Mouse (Mus musculus) small intestine, adult 2 months (tissue): ENCODE results near the gene Nsun2. TPM values are rescaled to one million over a fixed set of nuclear protein-coding genes. Genes with fewer than 3 reads are reported as not detected.

Experiments used
- H3K27ac ChIP-seq: fragments of 200-500 bp; 2 replicates; pipeline ENCODE4 v1.5.1; 2012; ENCODE audit warnings: low read depth, low read length, control low read depth, inconsistent platforms; ENCODE audit not compliant: insufficient read depth
- H3K27me3 ChIP-seq: fragments of 200-500 bp; 2 replicates; pipeline ENCODE4 v1.6.1; 2012; ENCODE audit warnings: mild to moderate bottlenecking, moderate library complexity, low read length, inconsistent platforms; ENCODE audit not compliant: control insufficient read depth, insufficient read depth
- H3K36me3 ChIP-seq: fragments of 200-500 bp; 2 replicates; pipeline ENCODE4 v1.6.1; 2012; ENCODE audit warnings: mild to moderate bottlenecking, low read length, control low read depth, inconsistent platforms; ENCODE audit not compliant: control insufficient read depth, insufficient read depth
- H3K4me1 ChIP-seq: fragments of 200-500 bp; 2 replicates; pipeline ENCODE4 v1.6.1; 2012; ENCODE audit warnings: low read length, inconsistent platforms, mixed read lengths; ENCODE audit not compliant: control insufficient read depth, insufficient read depth, insufficient read length
- H3K4me3 ChIP-seq: fragments of 200-500 bp; 2 replicates; pipeline ENCODE4 v1.5.1; 2012; ENCODE audit warnings: low read depth, mild to moderate bottlenecking, control low read depth, inconsistent platforms, low read length, moderate library complexity
- CTCF ChIP-seq: fragments of 200-500 bp; IDR thresholded peaks from 2 replicates; pipeline ENCODE4 v1.5.1; 2012; ENCODE audit warnings: low read depth, mild to moderate bottlenecking, control low read depth, inconsistent platforms, low read length, moderate library complexity, mixed read lengths; ENCODE audit not compliant: insufficient replicate concordance, insufficient read length; ENCODE audit errors: extremely low read depth
- POLR2A ChIP-seq: fragments of 200-500 bp; IDR thresholded peaks from 2 replicates; pipeline ENCODE4 v1.6.1; 2012; ENCODE audit warnings: low read depth, mild to moderate bottlenecking, control low read depth, inconsistent platforms, low read length, moderate library complexity
- WGBS: fragments of 180-500 bp; shearing (Covaris S2); methylation state at CpG from one replicate; pipeline ENCODE4 v1.1.7; 2018; 5-methylcytosine and 5-hydroxymethylcytosine counted together
- polyA plus RNA-seq: library from polyadenylated mRNA; depleted of rRNA; stranded (reverse); fragments of >200 nt; gene quantifications from 2 replicates; pipeline ENCODE4 v1.2.3, GENCODE M21; 2012; rRNA removed

Nsun2 gene
- polyA plus RNA-seq = 21.4 and 26.6 TPM in 2 replicates

DNA sequence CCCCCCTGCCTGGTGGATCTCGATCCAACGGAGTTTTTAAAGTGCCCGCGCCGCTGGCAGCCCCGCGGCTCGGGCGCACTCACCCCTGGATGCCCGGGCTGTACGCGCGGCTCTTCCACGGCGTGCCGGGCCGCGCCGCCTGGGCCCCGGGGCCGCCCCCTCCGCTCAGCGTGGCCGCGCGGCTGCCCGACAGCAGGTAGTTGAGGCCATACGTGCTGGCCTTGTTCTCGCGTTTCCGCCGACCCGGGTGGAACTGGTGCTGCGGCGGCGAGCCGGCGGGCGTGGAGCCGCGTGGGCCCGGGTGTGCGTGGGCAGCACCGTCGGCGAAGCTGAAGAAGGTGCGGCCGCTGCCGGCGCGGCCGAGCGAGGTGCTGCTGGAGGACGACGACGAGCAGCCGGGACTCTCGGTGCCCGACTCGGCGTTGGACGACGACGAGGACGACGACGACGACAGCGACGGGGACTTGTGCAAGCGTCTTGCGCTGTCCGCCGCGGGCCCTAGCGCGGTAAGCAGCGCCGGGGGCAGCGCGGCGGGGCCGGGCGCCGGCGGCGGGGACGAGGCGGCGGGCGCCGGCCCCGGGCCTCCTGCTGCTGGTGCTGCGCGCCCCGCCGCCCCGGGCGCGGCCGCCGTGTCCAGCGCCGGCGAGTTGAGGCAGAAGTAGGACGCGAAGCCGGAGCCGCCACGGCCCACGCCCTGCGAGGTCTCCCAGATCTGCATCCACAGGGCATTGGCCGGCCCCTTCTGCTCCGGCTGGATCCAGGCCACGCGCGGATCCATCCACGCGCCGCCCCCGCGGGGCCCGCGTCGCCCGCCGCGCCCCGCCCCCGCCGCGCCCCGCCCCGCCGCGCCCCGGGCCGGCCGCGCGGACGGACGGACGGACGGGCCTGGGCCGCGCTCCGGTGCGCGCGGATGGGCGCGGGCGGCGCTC is at the start of gene Nsun2:
Nsun2 (plus strand) TSS at position 342 of the 929 bp plus-strand sequence.
- 9% methylated on average over 153 of the region's 155 CpGs for WGBS
- peak within 1 kb of the TSS; percentile 75 for H3K27ac ChIP-seq
- H3K4me3 ChIP-seq = peak within 1 kb of the TSS; percentile 93
- peaks cover 23% of the 10 kb centered on the region; the same call in 1 of the 2 replicates for H3K4me1 ChIP-seq
- H3K36me3 ChIP-seq = no peaks in the 10 kb centered on the region
- TF ChIP-seq CTCF (no peak), POLR2A (no peak)
- no peaks in the 10 kb centered on the region for H3K27me3 ChIP-seq

DNA sequence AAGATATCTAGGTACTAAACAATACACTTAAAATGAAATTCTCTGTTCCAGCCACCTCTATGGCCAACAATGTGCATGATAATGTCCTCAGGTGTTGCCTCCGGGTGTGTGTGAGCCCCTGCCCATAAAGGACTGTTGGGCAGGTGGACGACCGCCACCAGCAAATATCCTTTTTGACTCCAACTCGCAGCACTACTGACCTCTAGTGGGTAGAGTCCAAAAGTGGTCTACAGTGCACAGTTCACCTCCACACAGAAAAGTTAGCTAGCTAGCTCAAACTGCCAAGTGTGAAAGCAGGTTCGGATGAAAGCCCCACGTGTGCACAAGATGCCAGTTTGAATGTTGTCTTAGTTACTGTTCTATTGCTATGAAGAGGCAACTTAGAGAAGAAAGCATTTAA is 48.2 kb upstream of the Nsun2 start:
- peaks cover 23% of the 10 kb centered on the region for H3K27me3 ChIP-seq
- 19% methylated on average over 6 of the region's 6 CpGs for WGBS
- TF ChIP-seq POLR2A = no peak
- peak; percentile 45; the same call in 1 of the 2 replicates for TF ChIP-seq CTCF
- H3K4me1 ChIP-seq = peaks cover 5% of the 10 kb centered on the region; the same call in 1 of the 2 replicates
- H3K4me3 ChIP-seq = no peak overlapping the region
- no peak overlapping the region for H3K27ac ChIP-seq
- no peaks in the 10 kb centered on the region for H3K36me3 ChIP-seq

DNA sequence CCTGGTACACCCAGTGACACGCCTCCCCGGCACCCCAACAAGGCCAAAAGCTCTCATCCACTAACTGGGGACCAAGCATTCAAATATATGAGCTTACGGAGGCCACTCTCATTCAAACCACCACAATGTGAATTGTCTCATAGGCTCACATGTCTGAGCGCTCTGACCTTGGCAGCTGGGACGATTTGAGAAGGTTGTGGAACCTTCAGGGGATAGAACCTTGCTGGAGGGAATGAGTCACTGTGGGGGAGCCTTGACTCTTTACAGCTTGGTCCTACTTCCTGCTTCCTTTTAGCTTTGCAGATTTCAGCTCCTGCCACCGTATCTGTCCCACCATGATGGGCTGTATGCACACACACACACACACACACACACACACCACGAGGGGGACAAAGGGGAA is 47.7 kb upstream of the Nsun2 start:
- TF ChIP-seq POLR2A = no peak
- no peak for TF ChIP-seq CTCF
- no peak overlapping the region for H3K27ac ChIP-seq
- H3K27me3 ChIP-seq = peaks cover 23% of the 10 kb centered on the region
- no peaks in the 10 kb centered on the region for H3K36me3 ChIP-seq
- WGBS = 53% methylated on average over 7 of the region's 7 CpGs
- no peak overlapping the region for H3K4me3 ChIP-seq
- peaks cover 4% of the 10 kb centered on the region; the same call in 1 of the 2 replicates for H3K4me1 ChIP-seq

DNA sequence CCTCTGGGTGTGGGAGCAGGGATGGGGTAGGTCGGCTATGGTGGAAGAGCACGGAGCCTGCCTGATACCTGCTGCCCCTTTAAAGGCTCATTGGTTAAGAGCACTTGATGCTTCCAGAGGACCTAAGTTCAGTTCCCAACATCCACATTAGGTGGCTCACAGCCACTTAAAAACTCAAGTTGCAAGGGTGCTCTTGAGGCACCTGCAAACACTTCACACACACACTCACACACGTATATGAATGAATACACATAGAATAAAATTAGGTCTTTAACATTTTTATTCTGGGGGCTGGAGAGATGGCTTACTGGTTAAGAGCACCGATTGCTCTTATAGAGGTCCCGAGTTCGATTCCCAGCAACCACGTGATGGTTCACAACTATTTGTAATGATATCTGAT is 46.4 kb upstream of the Nsun2 start:
- no peak overlapping the region for H3K4me3 ChIP-seq
- peaks cover 19% of the 10 kb centered on the region for H3K27me3 ChIP-seq
- no peak for TF ChIP-seq POLR2A
- no peak for TF ChIP-seq CTCF
- 86% methylated on average over 7 of the region's 7 CpGs for WGBS
- no peak overlapping the region for H3K27ac ChIP-seq
- H3K4me1 ChIP-seq = no peaks in the 10 kb centered on the region
- H3K36me3 ChIP-seq = no peaks in the 10 kb centered on the region

- 3% methylated on average over 26 of the region's 26 CpGs for WGBS
- Histone ChIP-seq H3K27me3 (peaks cover 17% of the 10 kb centered on the region), H3K27ac (no peak overlapping the region), H3K4me3 (no peak overlapping the region), H3K36me3 (no peaks in the 10 kb centered on the region), H3K4me1 (no peaks in the 10 kb centered on the region)
- no peak for TF ChIP-seq CTCF
- no peak for TF ChIP-seq POLR2A
Observed at GRCm38 (mm10) chr13:69487611-69488275, 45.8 kb upstream of the Nsun2 start.

GRCm38 (mm10) chr13:69488565-69489255 is 44.8 kb upstream of the Nsun2 start:
- TF ChIP-seq CTCF (no peak), POLR2A (no peak)
- Histone ChIP-seq H3K27ac (no peak overlapping the region), H3K36me3 (no peaks in the 10 kb centered on the region), H3K27me3 (peaks cover 17% of the 10 kb centered on the region), H3K4me3 (no peak overlapping the region), H3K4me1 (no peaks in the 10 kb centered on the region)
- 22% methylated on average over 13 of the region's 13 CpGs for WGBS

- Histone ChIP-seq H3K27me3 (peaks cover 17% of the 10 kb centered on the region), H3K4me1 (no peaks in the 10 kb centered on the region), H3K27ac (no peak overlapping the region), H3K36me3 (no peaks in the 10 kb centered on the region), H3K4me3 (no peak overlapping the region)
- TF ChIP-seq POLR2A (no peak), CTCF (no peak)
- WGBS = 35% methylated on average over 9 of the region's 9 CpGs
Observed at GRCm38 (mm10) chr13:69489777-69490176, 43.8 kb upstream of the Nsun2 start.
